ENCODE assay signal across 10 mouse cellular contexts in genomic region chr5:123396901-123397464, GRCm38 (mm10). TPM values are rescaled to one million over a fixed set of nuclear protein-coding genes. Genes with fewer than 3 reads are reported as not detected.
DNase-seq lines count a peak whose midpoint lies in the region; ATAC-seq and TF ChIP-seq lines count a peak whose summit lies in the region.
"Had no signal": no experiment of that assay in that cellular context is flagged by ENCODE, and none has a peak within 500 bp of the region (broad histone marks: within the 10 kb centered on the region; RNA-seq: fewer than 3 reads in every experiment).

No protein-coding gene starts in this region.

- intact Hi-C loops in gastrocnemius, adult 2 months (cut with DNase I), result loop anchor here (2.0 kb wide), 1 partner anchor 20 kb away; no protein-coding TSS in a partner anchor

- peak overlapping the region; percentile 4; the same call in 1 of the 2 replicates for H3K9ac ChIP-seq in MEL (ENCODE audit: control insufficient read depth, low read depth, low read length, poor library complexity, severe bottlenecking)
- peak overlapping the region; percentile 44 for H3K9ac ChIP-seq in forebrain, embryonic 16.5 days (replicated peaks; ENCODE audit: low read depth, low read length)
- H3K9ac ChIP-seq in liver, embryonic 16.5 days (ENCODE audit: low read depth, low read length), result no peak overlapping the region

- peak overlapping the region; percentile 64 for H3K4me2 ChIP-seq in forebrain, embryonic 16.5 days (ENCODE audit: low read length)
- peak overlapping the region; percentile 99 for H3K4me2 ChIP-seq in liver, embryonic 16.5 days (ENCODE audit: low read depth, low read length)

- peaks cover 3 to 26% of the 10 kb centered on the region in 2 experiments; a peak in 3 of 4 replicates for H3K4me1 ChIP-seq in MEL (ENCODE audit: control insufficient read depth in 1 of 2, insufficient read depth in 2 of 2, low read length in 2 of 2)
- H3K4me1 ChIP-seq in forebrain, embryonic 16.5 days (replicated peaks; ENCODE audit: control insufficient read depth, insufficient read depth, low read length), result peaks cover 37% of the 10 kb centered on the region
- H3K4me1 ChIP-seq in liver, embryonic 16.5 days (ENCODE audit: control insufficient read depth, low read depth, low read length), result peaks cover 22% of the 10 kb centered on the region

- peak overlapping the region; percentile 98 for H3K27ac ChIP-seq in gastrocnemius, adult 2 months
- H3K27ac ChIP-seq in MEL (ENCODE audit: control insufficient read depth, low read depth, low read length), result no peak overlapping the region
- H3K27ac ChIP-seq in forebrain, embryonic 16.5 days (ENCODE audit: low read length), result no peak overlapping the region
- no peak overlapping the region for H3K27ac ChIP-seq in liver, embryonic 16.5 days (ENCODE audit: low read length)

- H3K27me3 ChIP-seq in MEL (ENCODE audit: control insufficient read depth in 1 of 2, insufficient read depth in 2 of 2, low read length in 2 of 2), result no peaks in the 10 kb centered on the region
- no peaks in the 10 kb centered on the region for H3K27me3 ChIP-seq in forebrain, embryonic 16.5 days (replicated peaks; ENCODE audit: control insufficient read depth, insufficient read depth, low read length)
- no peaks in the 10 kb centered on the region for H3K27me3 ChIP-seq in liver, embryonic 16.5 days (ENCODE audit: control insufficient read depth, insufficient read depth, low read depth, low read length)

- H3K9me3 ChIP-seq in MEL (replicated peaks; ENCODE audit: insufficient read depth, low read length), result no peaks in the 10 kb centered on the region
- no peaks in the 10 kb centered on the region for H3K9me3 ChIP-seq in forebrain, embryonic 16.5 days (ENCODE audit: control insufficient read depth, low read length)
- no peaks in the 10 kb centered on the region for H3K9me3 ChIP-seq in liver, embryonic 16.5 days (replicated peaks; ENCODE audit: control insufficient read depth, low read length)

- ATAC-seq in forebrain, embryonic 16.5 days, result no peak
- ATAC-seq in liver, embryonic 16.5 days (ENCODE audit: low read depth), result no peak

- TF ChIP-seq EP300 in MEL (IDR thresholded peaks at IDR 0.05; ENCODE audit: low read depth in 1 of 2, low read length in 2 of 2), result no peak

- peak overlapping the region; percentile 74 for H3K4me3 ChIP-seq in gastrocnemius, adult 2 months
- peak overlapping the region in 1 of 2 experiments; percentile 88; a peak in 1 of 4 replicates for H3K4me3 ChIP-seq in MEL (ENCODE audit: control insufficient read depth in 1 of 2, insufficient read depth in 1 of 2, low read depth in 2 of 2, low read length in 2 of 2)
- H3K4me3 ChIP-seq in forebrain, embryonic 16.5 days (replicated peaks; ENCODE audit: low read length), result peak overlapping the region; percentile 98
- H3K4me3 ChIP-seq in liver, embryonic 16.5 days (ENCODE audit: low read depth, low read length), result no peak overlapping the region; the same call in 1 of the 2 replicates

- DNase-seq in gastrocnemius, adult 2 months, result peak; percentile 59
- no peak for DNase-seq in gastrocnemius, postnatal 4 days (ENCODE audit: low spot score in 2 of 2)
- DNase-seq in MEL (ENCODE audit: low read depth, low spot score), result no peak
- no peak for DNase-seq in frontal cortex, postnatal 36 days (ENCODE audit: low spot score in 2 of 2)
- DNase-seq in frontal cortex, postnatal 10 days (ENCODE audit: low spot score in 2 of 2), result no peak
- no peak for DNase-seq in ovary, postnatal 10 days (ENCODE audit: low spot score)
- DNase-seq: embryo, embryonic 11 days; right cerebral cortex, postnatal 4 days had no signal

- TF ChIP-seq RAD21 in MEL (IDR thresholded peaks at IDR 0.05; ENCODE audit: low read depth, low read length), result no peak

- H3K36me3 ChIP-seq in MEL (ENCODE audit: control insufficient read depth in 1 of 2, insufficient read depth in 2 of 2, low read length in 2 of 2), result peaks cover 0 to 27% of the 10 kb centered on the region in 2 experiments; a peak in 3 of 4 replicates
- H3K36me3 ChIP-seq in forebrain, embryonic 16.5 days (ENCODE audit: control insufficient read depth, insufficient read depth), result no peaks in the 10 kb centered on the region
- no peaks in the 10 kb centered on the region for H3K36me3 ChIP-seq in liver, embryonic 16.5 days (ENCODE audit: control insufficient read depth, insufficient read depth)

- TF ChIP-seq POLR2A in MEL (IDR thresholded peaks at IDR 0.05; ENCODE audit: control insufficient read depth in 1 of 2, insufficient read depth in 1 of 2, low read depth in 1 of 2, low read length in 2 of 2, poor library complexity in 1 of 2), result no peak

- peaks cover 45% of the 10 kb centered on the region for H3K79me2 ChIP-seq in MEL (ENCODE audit: control insufficient read depth, insufficient read depth, low read length, poor library complexity)

- TF ChIP-seq CTCF in gastrocnemius, adult 2 months (IDR thresholded peaks at IDR 0.05), result no peak
- no peak for TF ChIP-seq CTCF in MEL (IDR thresholded peaks at IDR 0.05 in 2 of 3, conservative IDR thresholded peaks at IDR 0.05 in 1 of 3; ENCODE audit: control insufficient read depth in 1 of 3, insufficient read depth in 1 of 3, low read depth in 2 of 3, low read length in 3 of 3, poor library complexity in 1 of 3, severe bottlenecking in 1 of 3)

- WGBS in forebrain, embryonic 16.5 days, result 54% methylated on average over 8 of the region's 8 CpGs
- 29% methylated on average over 8 of the region's 8 CpGs for WGBS in liver, embryonic 16.5 days (ENCODE audit: insufficient replicate concordance)

TF ChIP-seq in MEL, 35 proteins besides CTCF, POLR2A, EP300 and RAD21:
- TF ChIP-seq GATA1 (IDR thresholded peaks at IDR 0.05; ENCODE audit: low read depth, low read length), result no peak
- TF ChIP-seq ELF1 (IDR thresholded peaks at IDR 0.05; ENCODE audit: low read depth, low read length), result no peak
- TF ChIP-seq SIN3A (IDR thresholded peaks at IDR 0.05; ENCODE audit: low read length), result no peak
- no peak for TF ChIP-seq MAX (IDR thresholded peaks at IDR 0.05; ENCODE audit: low read length)
- TF ChIP-seq NRF1 (IDR thresholded peaks at IDR 0.05; ENCODE audit: insufficient read depth, low read depth, low read length, poor library complexity, severe bottlenecking), result no peak
- no peak for TF ChIP-seq BHLHE40 (IDR thresholded peaks at IDR 0.05; ENCODE audit: borderline replicate concordance, low read depth, low read length)
- TF ChIP-seq TBP (IDR thresholded peaks at IDR 0.05; ENCODE audit: low read depth, low read length), result no peak
- TF ChIP-seq POLR2AphosphoS2 (IDR thresholded peaks at IDR 0.05; ENCODE audit: low read length), result no peak
- TF ChIP-seq ETS1 (IDR thresholded peaks at IDR 0.05; ENCODE audit: low read depth, low read length), result no peak
- no peak for TF ChIP-seq POLR2AphosphoS5 (IDR thresholded peaks at IDR 0.05; ENCODE audit: borderline replicate concordance, low read depth, low read length)
- no peak for TF ChIP-seq UBTF (IDR thresholded peaks at IDR 0.05; ENCODE audit: borderline replicate concordance, insufficient read depth, low read depth, low read length)
- TF ChIP-seq ZMIZ1 (IDR thresholded peaks at IDR 0.05; ENCODE audit: low read depth, low read length), result no peak
- no peak for TF ChIP-seq TCF12 (IDR thresholded peaks at IDR 0.05; ENCODE audit: low read depth, low read length)
- TF ChIP-seq SMC3 (IDR thresholded peaks at IDR 0.05; ENCODE audit: low read depth, low read length), result no peak

RNA-seq across cellular contexts. Expression of gene Mlxip, which starts 2.4 kb away (rescaled TPM):
- 10 to 100 TPM; 55.7 to 66.0 TPM for total RNA-seq in gastrocnemius, adult 2 months (2021)
- 10 to 100 TPM; 48.4 to 49.8 TPM for total RNA-seq in gastrocnemius, postnatal 4 days (2021)
- 5.2 and 5.7 TPM in 2 replicates for total RNA-seq in MEL (2012; rRNA removed)
- 10 to 100 TPM in 1 of 2 experiments, not detected in 1; 21.9 TPM for polyA plus RNA-seq in MEL (2012; ENCODE audit: insufficient read depth in 1 of 2, insufficient read length in 2 of 2, low read depth in 1 of 2, low replicate concordance in 2 of 2, missing spikeins in 1 of 2)
- polyA plus RNA-seq in forebrain, embryonic 16.5 days (2015; fragmentation: Nextera tagmentation; extraction: Ambion mirVana), result 18.0 and 18.1 TPM in 2 replicates
- polyA plus RNA-seq in liver, embryonic 16.5 days (2015; fragmentation: Nextera tagmentation; extraction: Ambion mirVana), result 3.6 and 3.9 TPM in 2 replicates

RNA-seq across cellular contexts. Expression of gene Bcl7a, which starts 53.3 kb away (rescaled TPM):
- 10 to 100 TPM in 1 of 2 experiments, 1 to 10 TPM in 1; 4.9 to 10.7 TPM for total RNA-seq in gastrocnemius, adult 2 months (2021)
- total RNA-seq in gastrocnemius, postnatal 4 days (2021), result 10 to 100 TPM; 33.6 to 37.5 TPM
- total RNA-seq in MEL (2012; rRNA removed), result 3.1 and 3.5 TPM in 2 replicates
- 10 to 100 TPM in 1 of 2 experiments, not detected in 1; 11.0 TPM for polyA plus RNA-seq in MEL (2012; ENCODE audit: insufficient read depth in 1 of 2, insufficient read length in 2 of 2, low read depth in 1 of 2, low replicate concordance in 2 of 2, missing spikeins in 1 of 2)
- polyA plus RNA-seq in forebrain, embryonic 16.5 days (2015; fragmentation: Nextera tagmentation; extraction: Ambion mirVana), result 81.9 and 84.3 TPM in 2 replicates
- polyA plus RNA-seq in liver, embryonic 16.5 days (2015; fragmentation: Nextera tagmentation; extraction: Ambion mirVana), result 5.5 and 6.0 TPM in 2 replicates
